Mouse (Mus musculus): ENCODE results near the gene Pappa2. TPM values are rescaled to one million over a fixed set of nuclear protein-coding genes. Genes with fewer than 3 reads are reported as not detected.

Pappa2 gene
- polyA plus RNA-seq, 2 experiments: 0.07 to 0.08 TPM

GRCm38 (mm10) chr1:158732868-158733496, 247.3 kb downstream of the Pappa2 start:
- Histone ChIP-seq H3K27me3 (ENCODE audit: control insufficient read depth, insufficient read depth, low read length) (no peaks in the 10 kb centered on the region), H3K4me2 (ENCODE audit: low read depth) (no peak overlapping the region), H3K9ac (replicated peaks) (no peak overlapping the region), H3K27ac (no peak overlapping the region), H3K9me3 (ENCODE audit: control insufficient read depth, low read length) (no peaks in the 10 kb centered on the region), H3K36me3 (replicated peaks; ENCODE audit: control insufficient read depth, insufficient read depth, low read depth) (no peaks in the 10 kb centered on the region), H3K4me3 (ENCODE audit: insufficient read depth in 1 of 2, low read depth in 2 of 2, low read length in 2 of 2) (no peak overlapping the region), H3K4me1 (replicated peaks; ENCODE audit: control insufficient read depth in 2 of 2, insufficient read depth in 2 of 2, low read length in 1 of 2) (no peaks in the 10 kb centered on the region)
- 43% methylated on average over 4 of the region's 4 CpGs for WGBS (ENCODE audit: insufficient replicate concordance)
- ATAC-seq (ENCODE audit: insufficient read depth) (no peak), DNase-seq (ENCODE audit: low read depth in 3 of 3, low spot score in 3 of 3) (no peak)
- TF ChIP-seq EP300 (IDR thresholded peaks at IDR 0.05; ENCODE audit: low read depth) (no peak), CTCF (IDR thresholded peaks at IDR 0.05; ENCODE audit: low read depth) (no peak)

GRCm38 (mm10) chr1:158713301-158714095, 266.8 kb downstream of the Pappa2 start:
- 39% methylated on average over 5 of the region's 5 CpGs for WGBS (ENCODE audit: insufficient replicate concordance)
- DNase-seq (ENCODE audit: low read depth in 3 of 3, low spot score in 3 of 3): no peak
- Histone ChIP-seq H3K9me3 (ENCODE audit: control insufficient read depth, low read length) (no peaks in the 10 kb centered on the region), H3K9ac (replicated peaks) (no peak overlapping the region), H3K4me1 (replicated peaks; ENCODE audit: control insufficient read depth in 2 of 2, insufficient read depth in 2 of 2, low read length in 1 of 2) (no peaks in the 10 kb centered on the region), H3K36me3 (replicated peaks; ENCODE audit: control insufficient read depth, insufficient read depth, low read depth) (no peaks in the 10 kb centered on the region), H3K27me3 (ENCODE audit: control insufficient read depth, insufficient read depth, low read length) (no peaks in the 10 kb centered on the region), H3K27ac (no peak overlapping the region), H3K4me2 (ENCODE audit: low read depth) (no peak overlapping the region), H3K4me3 (ENCODE audit: insufficient read depth in 1 of 2, low read depth in 2 of 2, low read length in 2 of 2) (no peak overlapping the region)
- TF ChIP-seq CTCF (IDR thresholded peaks at IDR 0.05; ENCODE audit: low read depth): no peak; the same call in 1 of the 2 replicates
- no peak for TF ChIP-seq EP300 (IDR thresholded peaks at IDR 0.05; ENCODE audit: low read depth)
- no peak for ATAC-seq (ENCODE audit: insufficient read depth)

GRCm38 (mm10) chr1:158701336-158701735, 279.0 kb downstream of the Pappa2 start:
- WGBS (ENCODE audit: insufficient replicate concordance): 68% methylated on average over 1 of the region's 1 CpGs

DNA sequence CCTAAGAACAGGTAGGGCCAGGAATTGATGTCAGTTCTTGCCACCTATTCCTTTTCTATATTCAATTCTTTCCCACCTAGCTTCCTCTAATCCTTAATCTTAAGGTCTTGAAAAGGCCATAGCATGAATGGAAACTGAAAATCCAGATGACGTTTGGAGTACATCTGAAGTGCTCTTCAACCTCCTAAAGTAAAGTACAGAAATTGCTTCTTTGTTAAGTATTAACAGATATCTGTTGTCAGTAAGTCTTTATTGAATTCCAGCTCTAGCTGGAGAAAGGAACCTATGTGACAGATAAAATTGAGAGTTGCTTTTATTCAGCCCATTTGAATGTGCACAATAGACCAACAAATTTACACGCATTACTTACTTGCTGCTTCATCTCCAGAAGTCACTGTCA, 280.1 kb downstream of the Pappa2 start:
- Histone ChIP-seq H3K4me2 (ENCODE audit: low read depth) (no peak overlapping the region), H3K9me3 (ENCODE audit: control insufficient read depth, low read length) (no peaks in the 10 kb centered on the region), H3K4me1 (replicated peaks; ENCODE audit: control insufficient read depth in 2 of 2, insufficient read depth in 2 of 2, low read length in 1 of 2) (no peaks in the 10 kb centered on the region), H3K9ac (replicated peaks) (no peak overlapping the region), H3K27ac (no peak overlapping the region), H3K36me3 (replicated peaks; ENCODE audit: control insufficient read depth, insufficient read depth, low read depth) (no peaks in the 10 kb centered on the region), H3K4me3 (ENCODE audit: insufficient read depth in 1 of 2, low read depth in 2 of 2, low read length in 2 of 2) (no peak overlapping the region), H3K27me3 (ENCODE audit: control insufficient read depth, insufficient read depth, low read length) (no peaks in the 10 kb centered on the region)
- ATAC-seq (ENCODE audit: insufficient read depth) (no peak), DNase-seq (ENCODE audit: low read depth in 3 of 3, low spot score in 3 of 3) (no peak)
- 48% methylated on average over 2 of the region's 2 CpGs for WGBS (ENCODE audit: insufficient replicate concordance)
- no peak for TF ChIP-seq CTCF (IDR thresholded peaks at IDR 0.05; ENCODE audit: low read depth)
- TF ChIP-seq EP300 (IDR thresholded peaks at IDR 0.05; ENCODE audit: low read depth): no peak

More at GRCm38 (mm10) chr1:158701336-158701735, 279.0 kb downstream of the Pappa2 start:
- no peaks in the 10 kb centered on the region for H3K27me3 ChIP-seq (ENCODE audit: control insufficient read depth, insufficient read depth, low read length)
- ATAC-seq (ENCODE audit: insufficient read depth) (no peak), DNase-seq (ENCODE audit: low read depth in 3 of 3, low spot score in 3 of 3) (no peak)
- H3K27ac ChIP-seq: no peak overlapping the region
- no peak overlapping the region for H3K9ac ChIP-seq (replicated peaks)
- no peak overlapping the region for H3K4me3 ChIP-seq (ENCODE audit: insufficient read depth in 1 of 2, low read depth in 2 of 2, low read length in 2 of 2)
- TF ChIP-seq CTCF (IDR thresholded peaks at IDR 0.05; ENCODE audit: low read depth): no peak
- TF ChIP-seq EP300 (IDR thresholded peaks at IDR 0.05; ENCODE audit: low read depth): no peak
- no peak overlapping the region for H3K4me2 ChIP-seq (ENCODE audit: low read depth)
- no peaks in the 10 kb centered on the region for H3K9me3 ChIP-seq (ENCODE audit: control insufficient read depth, low read length)
- H3K36me3 ChIP-seq (replicated peaks; ENCODE audit: control insufficient read depth, insufficient read depth, low read depth): no peaks in the 10 kb centered on the region
- no peaks in the 10 kb centered on the region for H3K4me1 ChIP-seq (replicated peaks; ENCODE audit: control insufficient read depth in 2 of 2, insufficient read depth in 2 of 2, low read length in 1 of 2)

DNA sequence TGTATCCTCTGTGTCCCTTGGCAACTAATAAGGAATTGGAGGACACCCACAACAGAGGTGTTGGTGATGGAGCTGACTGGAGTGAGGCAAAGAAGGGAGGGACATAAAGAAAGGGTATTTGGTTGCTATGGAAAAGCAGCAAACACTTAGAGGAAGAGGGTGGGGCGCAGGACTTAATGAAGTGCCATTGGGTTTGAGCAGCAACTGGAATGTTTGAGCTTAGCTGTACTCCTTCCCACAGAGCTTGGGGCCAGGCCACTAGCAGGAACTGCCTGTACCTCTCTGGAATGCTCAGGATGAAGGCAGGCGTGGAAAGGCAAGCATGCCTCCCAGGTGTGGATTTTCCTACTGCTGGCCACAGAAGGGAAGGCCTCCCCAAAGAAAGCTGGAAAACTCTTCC, 281.0 kb downstream of the Pappa2 start:
- DNase-seq (ENCODE audit: low read depth in 3 of 3, low spot score in 3 of 3) (no peak), ATAC-seq (ENCODE audit: insufficient read depth) (no peak)
- Histone ChIP-seq H3K9ac (replicated peaks) (no peak overlapping the region), H3K4me2 (ENCODE audit: low read depth) (no peak overlapping the region), H3K36me3 (replicated peaks; ENCODE audit: control insufficient read depth, insufficient read depth, low read depth) (no peaks in the 10 kb centered on the region), H3K4me1 (replicated peaks; ENCODE audit: control insufficient read depth in 2 of 2, insufficient read depth in 2 of 2, low read length in 1 of 2) (no peaks in the 10 kb centered on the region), H3K27ac (no peak overlapping the region), H3K4me3 (ENCODE audit: insufficient read depth in 1 of 2, low read depth in 2 of 2, low read length in 2 of 2) (no peak overlapping the region), H3K9me3 (ENCODE audit: control insufficient read depth, low read length) (no peaks in the 10 kb centered on the region), H3K27me3 (ENCODE audit: control insufficient read depth, insufficient read depth, low read length) (no peaks in the 10 kb centered on the region)
- TF ChIP-seq EP300 (IDR thresholded peaks at IDR 0.05; ENCODE audit: low read depth) (no peak), CTCF (IDR thresholded peaks at IDR 0.05; ENCODE audit: low read depth) (no peak)
- WGBS (ENCODE audit: insufficient replicate concordance): 65% methylated on average over 2 of the region's 2 CpGs

All from liver, embryonic 14.5 days (tissue).